Mouse (Mus musculus) CD4-positive, CD25-positive, alpha-beta regulatory T cell (primary cell): ENCODE data around the gene Frmpd2. TPM values are rescaled to one million over a fixed set of nuclear protein-coding genes. Genes with fewer than 3 reads are reported as not detected.

Experiments used
- polyA plus RNA-seq: library from polyadenylated mRNA; unstranded; fragments of 100-300 nt; shearing (Covaris generic); gene quantifications from one replicate; pipeline ENCODE4 v1.2.1, GENCODE M21; 2017

Gene Frmpd2
- polyA plus RNA-seq, result not detected

DNA sequence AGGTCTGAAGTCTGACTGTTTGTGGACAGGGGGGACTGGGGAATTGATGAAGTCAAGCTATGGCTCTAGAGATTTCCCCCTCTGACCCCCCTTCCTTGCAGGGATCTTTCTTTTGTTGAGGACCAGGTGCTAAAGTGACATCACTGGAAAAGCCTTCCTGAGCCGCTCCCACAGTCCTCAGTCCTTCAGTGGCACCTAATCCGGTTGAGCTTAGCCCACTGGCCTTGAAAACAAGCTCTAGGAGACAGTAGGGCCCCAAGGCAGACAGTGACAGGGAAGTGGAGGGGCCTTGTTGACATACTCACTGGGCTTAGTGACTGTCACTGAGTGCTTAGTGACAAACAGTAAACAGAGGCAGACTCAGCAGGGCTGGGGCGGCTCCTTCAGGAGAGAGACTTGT is at the start of gene Frmpd2:
Gene Frmpd2, plus strand, starts transcription at position 366 of the 400 bp plus-strand sequence.

GRCm38 (mm10) chr14:33447027-33447569 is 24.4 kb upstream of the Frmpd2 start, which contains the start of gene Mapk8:
Gene Mapk8, minus strand, starts transcription at chr14:33447158.

DNA sequence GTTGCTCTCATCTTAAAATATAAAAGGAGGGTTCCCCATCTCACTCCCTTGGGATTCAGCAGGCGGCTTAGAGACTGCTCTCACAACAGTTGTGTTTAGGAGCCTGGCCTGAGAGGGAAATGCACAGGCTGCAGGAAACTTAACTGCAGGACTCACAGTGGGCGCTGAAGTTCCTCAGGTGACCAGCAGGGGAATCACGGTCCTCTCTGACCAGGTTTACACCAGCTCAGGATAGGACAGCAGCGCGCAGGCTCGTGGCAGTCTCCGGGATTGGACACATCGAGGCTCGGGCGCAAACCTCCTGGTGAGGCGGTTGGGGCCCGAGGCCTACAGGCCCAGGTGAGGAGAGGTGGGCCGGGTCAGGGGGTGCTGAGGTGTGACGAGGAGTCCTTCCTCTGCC is 117.5 kb downstream of the Frmpd2 start, which contains the start of gene Ptpn20:
Gene Ptpn20, plus strand, starts transcription at position 257 of the 400 bp plus-strand sequence.

Other genes with a start within 250 kb of the Frmpd2 start
- 8.8 TPM for gene Mapk8, start 24.5 kb upstream of the Frmpd2 start, polyA plus RNA-seq
- not detected for gene Ptpn20, start 117.5 kb downstream of the Frmpd2 start, polyA plus RNA-seq